Mouse (Mus musculus): ENCODE measurements around the gene Olfr518.

DNA sequence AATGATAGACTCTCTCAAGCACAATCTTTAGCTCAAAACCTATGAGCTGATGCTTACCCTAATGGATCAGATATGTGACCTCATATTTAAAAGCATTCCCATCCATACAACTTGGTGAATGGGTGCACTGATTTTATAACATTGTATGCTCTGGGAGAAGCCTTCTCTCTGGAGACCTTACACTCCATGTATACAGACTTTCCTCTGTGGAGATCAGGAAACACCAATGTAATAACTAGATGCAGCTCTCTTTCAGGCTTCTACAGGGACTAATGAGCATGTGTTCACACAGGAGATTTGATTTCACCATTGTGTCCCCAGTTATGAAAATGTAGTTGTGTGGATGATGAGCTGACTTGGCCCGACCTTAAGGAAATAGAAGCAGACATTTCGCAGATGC is 34.4 kb downstream of the Olfr518 start, which contains the start of gene Olfr516:
- TF ChIP-seq CTCF (IDR thresholded peaks at IDR 0.05; ENCODE audit: extremely low read depth, insufficient read length, insufficient replicate concordance, low read depth, low read length) (no peak), POLR2A (IDR thresholded peaks at IDR 0.05; ENCODE audit: low read depth, low read length) (no peak)

All from small intestine, adult 2 months (tissue).